Mouse (Mus musculus) layer of hippocampus, postnatal 36 days (tissue): ENCODE results near the gene Ttc19. TPM values are rescaled to one million over a fixed set of nuclear protein-coding genes. Genes with fewer than 3 reads are reported as not detected.
A peak's percentile ranks its signal among the peaks of the same experiment; 100 is the strongest.
"Not testable (repeated sequence)": the region's sequence is repeated elsewhere in the genome, so short reads cannot be mapped to it uniquely, and the experiment has no call there.

Experiments used
- DNase-seq, 2 experiments: peaks; one replicate each; pipeline ENCODE4 v3.0.0; 2022
- total RNA-seq, 2 experiments: library from RNA; stranded (reverse); gene quantifications; 2 replicates each; pipeline ENCODE4 v1.2.3; 2021

The Ttc19 gene
- total RNA-seq, 2 experiments from 2014 or later, result 86.1 to 88.1 TPM

- DNase-seq, result no peak
Observed at GRCm38 (mm10) chr11:62285020-62285419, 3.7 kb downstream of the Ttc19 start.

- DNase-seq, result no peak
Observed at GRCm38 (mm10) chr11:62287700-62288099, 6.4 kb downstream of the Ttc19 start.

GRCm38 (mm10) chr11:62294121-62294520 lies 12.8 kb downstream of the Ttc19 start:
- DNase-seq, result no peak

GRCm38 (mm10) chr11:62298883-62299282 lies 17.6 kb downstream of the Ttc19 start:
- DNase-seq, result no peak

GRCm38 (mm10) chr11:62305866-62306265 lies 24.6 kb downstream of the Ttc19 start:
- DNase-seq, result no peak

GRCm38 (mm10) chr11:62309296-62309695 lies 28.0 kb downstream of the Ttc19 start:
- DNase-seq, result no peak

GRCm38 (mm10) chr11:62314984-62315383 lies 33.7 kb downstream of the Ttc19 start:
- DNase-seq, result no peak

GRCm38 (mm10) chr11:62317746-62318145 lies 36.5 kb downstream of the Ttc19 start:
- DNase-seq, result peak; percentile 82 to 83

GRCm38 (mm10) chr11:62320097-62320496 lies 38.8 kb downstream of the Ttc19 start:
- no peak for DNase-seq

- no peak for DNase-seq
Observed at GRCm38 (mm10) chr11:62323659-62324058, 42.4 kb downstream of the Ttc19 start.

GRCm38 (mm10) chr11:62331141-62331540 lies 49.9 kb downstream of the Ttc19 start:
- peak in 1 of 2 experiments; percentile 21 for DNase-seq

- no peak for DNase-seq
Observed at GRCm38 (mm10) chr11:62332228-62332627, 51.0 kb downstream of the Ttc19 start.

GRCm38 (mm10) chr11:62343002-62343401 lies 61.7 kb downstream of the Ttc19 start:
- no peak for DNase-seq

GRCm38 (mm10) chr11:62351948-62352347 lies 70.7 kb downstream of the Ttc19 start:
- DNase-seq, result no peak

GRCm38 (mm10) chr11:62355216-62355615 lies 73.9 kb downstream of the Ttc19 start:
- DNase-seq, result no peak

- no peak for DNase-seq
Observed at GRCm38 (mm10) chr11:62366879-62367278, 85.6 kb downstream of the Ttc19 start.

- no peak for DNase-seq
Observed at GRCm38 (mm10) chr11:62369924-62370323, 88.7 kb downstream of the Ttc19 start.

- DNase-seq, result no peak
Observed at GRCm38 (mm10) chr11:62371776-62372175, 90.5 kb downstream of the Ttc19 start.

GRCm38 (mm10) chr11:62377202-62377851 lies 96.1 kb downstream of the Ttc19 start:
- DNase-seq, result not testable (repeated sequence)

Other genes with a start within 250 kb of the Ttc19 start
- gene Adora2b, start 32.5 kb upstream of the Ttc19 start, total RNA-seq, result 1 to 10 TPM; 6.9 to 7.3 TPM
- gene Zswim7, start 98 bp upstream of the Ttc19 start, total RNA-seq, result 10 to 100 TPM; 11.9 to 14.6 TPM
- gene Pigl, start 177.0 kb downstream of the Ttc19 start, total RNA-seq, result 1 to 10 TPM; 6.4 to 8.4 TPM
- gene Ncor1, start 177.1 kb downstream of the Ttc19 start, total RNA-seq, result 100 to 1,000 TPM; 276 to 321 TPM